Mouse (Mus musculus): Measurements from ENCODE around the gene Acot11. TPM values are rescaled to one million over a fixed set of nuclear protein-coding genes. Genes with fewer than 3 reads are reported as not detected.
"Not testable (repeated sequence)": the region's sequence is repeated elsewhere in the genome, so short reads cannot be mapped to it uniquely, and the experiment has no call there.

The Acot11 gene
- polyA plus RNA-seq, 1 experiment from 2014 or later, result 1.4 TPM

DNA sequence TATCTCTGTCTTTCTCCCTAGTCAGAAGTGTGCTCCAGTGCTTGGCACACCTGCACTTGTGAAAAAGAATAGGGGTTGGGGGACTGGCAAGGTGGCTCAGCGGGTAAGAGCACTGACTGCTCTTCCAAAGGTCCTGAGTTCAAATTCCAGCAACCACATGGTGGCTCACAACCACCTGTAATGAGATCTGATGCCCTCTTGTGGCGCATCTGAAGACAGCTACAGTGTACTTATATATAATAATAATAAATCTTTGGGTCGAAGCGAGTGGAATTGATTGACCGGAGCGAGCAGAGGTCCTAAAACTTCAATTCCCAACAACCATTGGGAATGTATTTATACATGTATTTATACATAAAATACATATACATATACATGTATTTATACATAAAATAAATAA lies 29.0 kb downstream of the Acot11 start:
- 89% methylated on average over 6 of the region's 6 CpGs for WGBS
- H3K4me1 ChIP-seq (ENCODE audit: control insufficient read depth, insufficient read depth, low read length); H3K4me3 ChIP-seq (ENCODE audit: low read depth, low read length); H3K27ac ChIP-seq (ENCODE audit: low read depth, low read length); H3K4me2 ChIP-seq (ENCODE audit: low read depth, low read length); H3K27me3 ChIP-seq (ENCODE audit: control insufficient read depth, insufficient read depth, low read length); H3K9me3 ChIP-seq (ENCODE audit: control insufficient read depth, low read length); H3K36me3 ChIP-seq (ENCODE audit: control insufficient read depth, insufficient read depth, low read length); H3K9ac ChIP-seq (replicated peaks; ENCODE audit: low read depth, low read length); ATAC-seq (ENCODE audit: low read depth): not testable (repeated sequence)

- 94% methylated on average over 1 of the region's 1 CpGs for WGBS
- no peak for ATAC-seq (ENCODE audit: low read depth)
- H3K9me3 ChIP-seq (ENCODE audit: control insufficient read depth, low read length), result no peaks in the 10 kb centered on the region
- H3K27ac ChIP-seq (ENCODE audit: low read depth, low read length), result no peak overlapping the region
- H3K4me1 ChIP-seq (ENCODE audit: control insufficient read depth, insufficient read depth, low read length), result peaks cover 5% of the 10 kb centered on the region
- no peaks in the 10 kb centered on the region for H3K27me3 ChIP-seq (ENCODE audit: control insufficient read depth, insufficient read depth, low read length)
- no peak overlapping the region for H3K4me3 ChIP-seq (ENCODE audit: low read depth, low read length)
- no peaks in the 10 kb centered on the region for H3K36me3 ChIP-seq (ENCODE audit: control insufficient read depth, insufficient read depth, low read length)
- no peak overlapping the region for H3K4me2 ChIP-seq (ENCODE audit: low read depth, low read length)
- H3K9ac ChIP-seq (replicated peaks; ENCODE audit: low read depth, low read length), result no peak overlapping the region
Observed at GRCm38 (mm10) chr4:106772558-106772957, 32.2 kb downstream of the Acot11 start.

DNA sequence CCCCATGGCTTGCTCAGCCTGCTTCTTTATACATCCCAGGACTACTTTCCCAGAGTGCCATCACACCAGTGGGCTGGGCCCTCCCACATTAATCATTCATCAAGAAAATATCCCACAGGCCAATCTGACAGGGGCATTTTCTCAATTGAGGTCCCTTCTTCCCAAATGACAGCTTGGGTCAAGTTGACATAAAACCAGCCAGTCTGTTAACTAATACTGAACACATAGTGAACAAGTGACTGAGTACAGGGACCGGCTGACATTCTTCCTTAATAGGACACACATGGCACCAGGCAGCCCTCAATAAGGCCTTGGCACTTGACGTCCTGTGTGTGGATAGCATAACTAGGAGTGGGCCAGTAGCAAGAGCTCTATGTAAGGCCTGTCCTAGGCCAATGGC lies 35.5 kb downstream of the Acot11 start:
- WGBS, result 90% methylated on average over 2 of the region's 2 CpGs
- no peaks in the 10 kb centered on the region for H3K9me3 ChIP-seq (ENCODE audit: control insufficient read depth, low read length)
- no peaks in the 10 kb centered on the region for H3K36me3 ChIP-seq (ENCODE audit: control insufficient read depth, insufficient read depth, low read length)
- ATAC-seq (ENCODE audit: low read depth), result no peak
- H3K27me3 ChIP-seq (ENCODE audit: control insufficient read depth, insufficient read depth, low read length), result no peaks in the 10 kb centered on the region
- H3K4me2 ChIP-seq (ENCODE audit: low read depth, low read length), result no peak overlapping the region
- H3K4me3 ChIP-seq (ENCODE audit: low read depth, low read length), result no peak overlapping the region
- no peak overlapping the region for H3K9ac ChIP-seq (replicated peaks; ENCODE audit: low read depth, low read length)
- H3K27ac ChIP-seq (ENCODE audit: low read depth, low read length), result no peak overlapping the region
- H3K4me1 ChIP-seq (ENCODE audit: control insufficient read depth, insufficient read depth, low read length), result no peaks in the 10 kb centered on the region

- H3K9ac ChIP-seq (replicated peaks; ENCODE audit: low read depth, low read length), result no peak overlapping the region
- no peaks in the 10 kb centered on the region for H3K4me1 ChIP-seq (ENCODE audit: control insufficient read depth, insufficient read depth, low read length)
- no peak overlapping the region for H3K4me2 ChIP-seq (ENCODE audit: low read depth, low read length)
- ATAC-seq (ENCODE audit: low read depth), result no peak
- no peaks in the 10 kb centered on the region for H3K27me3 ChIP-seq (ENCODE audit: control insufficient read depth, insufficient read depth, low read length)
- no peaks in the 10 kb centered on the region for H3K9me3 ChIP-seq (ENCODE audit: control insufficient read depth, low read length)
- H3K27ac ChIP-seq (ENCODE audit: low read depth, low read length), result no peak overlapping the region
- H3K36me3 ChIP-seq (ENCODE audit: control insufficient read depth, insufficient read depth, low read length), result no peaks in the 10 kb centered on the region
- no peak overlapping the region for H3K4me3 ChIP-seq (ENCODE audit: low read depth, low read length)
- WGBS, result 73% methylated on average over 7 of the region's 7 CpGs
Observed at GRCm38 (mm10) chr4:106764166-106764565, 40.6 kb downstream of the Acot11 start.

- Histone ChIP-seq H3K4me2 (ENCODE audit: low read depth, low read length) (no peak overlapping the region), H3K27ac (ENCODE audit: low read depth, low read length) (no peak overlapping the region), H3K9me3 (ENCODE audit: control insufficient read depth, low read length) (no peaks in the 10 kb centered on the region), H3K27me3 (ENCODE audit: control insufficient read depth, insufficient read depth, low read length) (no peaks in the 10 kb centered on the region), H3K4me1 (ENCODE audit: control insufficient read depth, insufficient read depth, low read length) (0 out of 2 replicates have a peak, but pooled peaks cover 5% of the 10 kb centered on the region), H3K36me3 (ENCODE audit: control insufficient read depth, insufficient read depth, low read length) (no peaks in the 10 kb centered on the region), H3K4me3 (ENCODE audit: low read depth, low read length) (no peak overlapping the region), H3K9ac (replicated peaks; ENCODE audit: low read depth, low read length) (no peak overlapping the region)
- no peak for ATAC-seq (ENCODE audit: low read depth)
- WGBS, result 95% methylated on average over 6 of the region's 6 CpGs
Observed at GRCm38 (mm10) chr4:106751726-106752125, 53.1 kb downstream of the Acot11 start.

DNA sequence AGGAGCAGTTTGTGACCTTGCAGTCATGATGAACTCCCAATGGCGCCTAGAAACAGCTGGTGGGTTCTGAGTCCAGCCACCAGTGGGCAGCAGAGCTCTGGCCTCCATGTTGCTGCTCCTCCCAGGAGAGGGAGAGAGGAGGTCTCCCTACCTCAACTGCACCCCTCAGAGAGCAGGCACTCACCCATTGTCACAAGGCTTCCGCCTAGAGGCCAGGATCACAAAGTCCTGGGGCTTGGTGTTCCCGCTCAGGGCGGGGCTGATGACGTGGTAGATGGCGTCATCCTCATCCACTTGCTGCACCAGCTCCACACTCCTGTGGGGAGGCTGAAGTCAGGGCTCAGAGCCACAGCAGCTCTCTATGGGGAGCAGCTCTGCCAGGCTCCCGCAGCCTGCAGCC lies 55.1 kb downstream of the Acot11 start:
- peak; percentile 88 for ATAC-seq (ENCODE audit: low read depth)
- Histone ChIP-seq H3K9me3 (ENCODE audit: control insufficient read depth, low read length) (no peaks in the 10 kb centered on the region), H3K9ac (replicated peaks; ENCODE audit: low read depth, low read length) (0 out of 2 replicates have a peak overlapping the region, but pooled peaks have one; percentile 2), H3K27ac (ENCODE audit: low read depth, low read length) (no peak overlapping the region), H3K36me3 (ENCODE audit: control insufficient read depth, insufficient read depth, low read length) (no peaks in the 10 kb centered on the region), H3K4me3 (ENCODE audit: low read depth, low read length) (no peak overlapping the region), H3K4me1 (ENCODE audit: control insufficient read depth, insufficient read depth, low read length) (0 out of 2 replicates have a peak, but pooled peaks cover 5% of the 10 kb centered on the region), H3K4me2 (ENCODE audit: low read depth, low read length) (peak overlapping the region; percentile 38), H3K27me3 (ENCODE audit: control insufficient read depth, insufficient read depth, low read length) (no peaks in the 10 kb centered on the region)
- WGBS, result 2% methylated on average over 7 of the region's 7 CpGs

- Histone ChIP-seq H3K4me1 (ENCODE audit: control insufficient read depth, insufficient read depth, low read length) (0 out of 2 replicates have a peak, but pooled peaks cover 5% of the 10 kb centered on the region), H3K4me3 (ENCODE audit: low read depth, low read length) (no peak overlapping the region), H3K27me3 (ENCODE audit: control insufficient read depth, insufficient read depth, low read length) (no peaks in the 10 kb centered on the region), H3K4me2 (ENCODE audit: low read depth, low read length) (no peak overlapping the region), H3K27ac (ENCODE audit: low read depth, low read length) (no peak overlapping the region), H3K36me3 (ENCODE audit: control insufficient read depth, insufficient read depth, low read length) (no peaks in the 10 kb centered on the region), H3K9me3 (ENCODE audit: control insufficient read depth, low read length) (no peaks in the 10 kb centered on the region), H3K9ac (replicated peaks; ENCODE audit: low read depth, low read length) (no peak overlapping the region)
- 84% methylated on average over 1 of the region's 1 CpGs for WGBS
- no peak for ATAC-seq (ENCODE audit: low read depth)
Observed at GRCm38 (mm10) chr4:106747001-106747580, 57.7 kb downstream of the Acot11 start.

DNA sequence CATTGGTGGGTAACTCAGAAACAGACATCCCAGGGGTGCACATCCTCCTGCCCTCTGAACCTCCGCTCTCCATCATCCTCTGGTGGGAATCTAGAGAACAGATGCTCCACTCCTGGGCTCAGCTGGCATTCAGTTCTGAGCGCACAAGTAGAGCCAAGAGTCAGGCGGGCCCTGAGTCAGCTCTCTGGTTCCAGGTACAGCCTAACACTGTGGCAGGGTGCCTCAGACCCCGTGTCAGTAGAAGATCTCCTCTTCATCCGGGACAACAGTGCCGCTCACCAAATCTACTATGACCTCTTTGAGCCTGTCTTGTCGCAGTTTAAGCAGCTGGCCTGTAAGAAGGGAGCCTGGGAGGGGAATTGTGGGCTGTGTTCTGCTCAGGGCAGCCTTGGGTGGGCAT lies 58.9 kb downstream of the Acot11 start:
- Histone ChIP-seq H3K27me3 (ENCODE audit: control insufficient read depth, insufficient read depth, low read length) (no peaks in the 10 kb centered on the region), H3K4me2 (ENCODE audit: low read depth, low read length) (no peak overlapping the region), H3K36me3 (ENCODE audit: control insufficient read depth, insufficient read depth, low read length) (no peaks in the 10 kb centered on the region), H3K9ac (replicated peaks; ENCODE audit: low read depth, low read length) (no peak overlapping the region), H3K4me3 (ENCODE audit: low read depth, low read length) (no peak overlapping the region), H3K9me3 (ENCODE audit: control insufficient read depth, low read length) (no peaks in the 10 kb centered on the region), H3K27ac (ENCODE audit: low read depth, low read length) (no peak overlapping the region), H3K4me1 (ENCODE audit: control insufficient read depth, insufficient read depth, low read length) (0 out of 2 replicates have a peak, but pooled peaks cover 5% of the 10 kb centered on the region)
- WGBS, result 74% methylated on average over 7 of the region's 7 CpGs
- no peak for ATAC-seq (ENCODE audit: low read depth)

DNA sequence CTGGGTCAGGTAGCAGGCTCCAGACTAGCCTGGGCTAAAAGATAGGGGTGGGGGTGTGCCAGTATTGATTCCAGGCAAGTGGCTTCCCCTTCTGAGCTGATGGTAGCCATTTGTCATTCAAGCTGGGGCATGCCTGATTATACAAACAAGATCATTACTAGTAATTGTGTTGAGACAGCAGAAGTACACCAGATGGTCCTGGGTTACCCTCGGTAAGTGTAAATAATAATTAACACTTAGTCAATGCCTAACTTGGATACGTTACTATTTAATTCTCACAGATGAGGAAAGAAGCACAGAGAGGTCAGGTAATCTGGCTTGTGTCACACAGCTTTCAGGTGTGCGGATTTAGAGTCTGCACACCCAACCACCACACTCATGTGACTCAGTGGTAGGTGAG lies 66.9 kb downstream of the Acot11 start:
- H3K9ac ChIP-seq (replicated peaks; ENCODE audit: low read depth, low read length), result no peak overlapping the region
- no peaks in the 10 kb centered on the region for H3K4me1 ChIP-seq (ENCODE audit: control insufficient read depth, insufficient read depth, low read length)
- no peaks in the 10 kb centered on the region for H3K27me3 ChIP-seq (ENCODE audit: control insufficient read depth, insufficient read depth, low read length)
- no peak for ATAC-seq (ENCODE audit: low read depth)
- H3K27ac ChIP-seq (ENCODE audit: low read depth, low read length), result no peak overlapping the region
- H3K4me3 ChIP-seq (ENCODE audit: low read depth, low read length), result no peak overlapping the region
- H3K9me3 ChIP-seq (ENCODE audit: control insufficient read depth, low read length), result no peaks in the 10 kb centered on the region
- H3K36me3 ChIP-seq (ENCODE audit: control insufficient read depth, insufficient read depth, low read length), result no peaks in the 10 kb centered on the region
- 64% methylated on average over 3 of the region's 3 CpGs for WGBS
- no peak overlapping the region for H3K4me2 ChIP-seq (ENCODE audit: low read depth, low read length)

Data from neural tube, embryonic 14.5 days (tissue).